Mouse (Mus musculus) lung, embryonic 16.5 days (tissue): ENCODE results near the gene Thap4. TPM values are rescaled to one million over a fixed set of nuclear protein-coding genes. Genes with fewer than 3 reads are reported as not detected.

Experiments
- ATAC-seq: fragments of 200-750 bp; cut with Nextera tagmentation; 2 replicates; pipeline ENCODE4 v1.8.0; 2017; ENCODE audit warnings: low read depth, mild to moderate bottlenecking, moderate library complexity
- H3K27ac ChIP-seq: fragments of 300-500 bp; sonication (generic); 2 replicates; pipeline ENCODE4 v1.5.1; 2014; ENCODE audit warnings: mild to moderate bottlenecking, control low read depth, low read length
- H3K27me3 ChIP-seq: fragments of 300-500 bp; sonication (generic); 2 replicates; pipeline ENCODE4 v1.6.1; 2014; ENCODE audit warnings: low read depth, low read length, mixed read lengths; ENCODE audit not compliant: control insufficient read depth, insufficient read depth
- H3K36me3 ChIP-seq: fragments of 300-500 bp; sonication (generic); 2 replicates; pipeline ENCODE4 v1.6.1; 2014; ENCODE audit warnings: low read length; ENCODE audit not compliant: control insufficient read depth, insufficient read depth
- H3K4me1 ChIP-seq: fragments of 300-500 bp; sonication (generic); replicated peaks from 2 replicates; pipeline ENCODE4 v1.6.1; 2014; ENCODE audit warnings: low read length, mixed read lengths; ENCODE audit not compliant: control insufficient read depth, insufficient read depth
- H3K4me2 ChIP-seq: fragments of 300-500 bp; sonication (generic); 2 replicates; pipeline ENCODE4 v1.6.1; 2014; ENCODE audit warnings: low read depth, low read length, control low read depth
- H3K4me3 ChIP-seq: fragments of 300-500 bp; sonication (generic); 2 replicates; pipeline ENCODE4 v1.5.1; 2014; ENCODE audit warnings: mild to moderate bottlenecking, low read length, control low read depth
- H3K9ac ChIP-seq: fragments of 300-500 bp; sonication (generic); 2 replicates; pipeline ENCODE4 v1.6.1; 2014; ENCODE audit warnings: low read length, control low read depth
- H3K9me3 ChIP-seq: fragments of 300-500 bp; sonication (generic); 2 replicates; pipeline ENCODE4 v1.6.1; 2016; ENCODE audit warnings: low read length; ENCODE audit not compliant: control insufficient read depth
- WGBS: fragments of 180-500 bp; shearing (Covaris S2); extraction: QIAGEN DNeasy Blood & Tissue Kit; methylation state at CpG from one replicate; pipeline ENCODE4 v1.1.7; 2014; 5-methylcytosine and 5-hydroxymethylcytosine counted together
- polyA plus RNA-seq: library from polyadenylated mRNA; unstranded; fragments of >200 nt; fragmentation: Nextera tagmentation; extraction: Ambion mirVana; gene quantifications from 2 replicates; pipeline ENCODE4 v1.2.1, GENCODE M21; 2015

Thap4 gene
- polyA plus RNA-seq, 1 experiment from 2014 or later: 47.2 TPM

DNA sequence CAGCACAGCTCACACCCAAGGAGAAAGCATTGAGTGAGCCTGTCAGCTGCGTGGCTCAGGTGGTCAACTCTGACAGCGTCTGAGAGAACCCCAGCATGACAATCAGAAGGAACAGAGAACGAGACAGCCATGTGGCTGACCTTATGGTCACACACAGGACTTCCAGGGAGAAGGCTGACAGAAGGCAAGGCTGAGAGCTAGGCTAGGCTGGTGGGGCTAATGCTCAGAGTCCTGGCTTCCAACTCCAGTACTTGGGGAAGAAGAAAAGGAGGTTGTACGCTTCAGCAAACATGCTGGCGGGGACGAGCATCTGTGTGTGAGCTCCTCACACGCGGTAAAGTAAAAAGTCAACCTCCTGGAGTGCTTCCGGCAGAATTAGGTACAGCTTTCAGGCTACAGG, 50.3 kb downstream of the Thap4 start:
- Histone ChIP-seq H3K4me1 (no peaks in the 10 kb centered on the region), H3K27ac (no peak overlapping the region), H3K36me3 (peaks cover 5% of the 10 kb centered on the region; the same call in 1 of the 2 replicates), H3K9ac (no peak overlapping the region), H3K9me3 (no peaks in the 10 kb centered on the region), H3K4me2 (no peak overlapping the region), H3K27me3 (no peaks in the 10 kb centered on the region), H3K4me3 (no peak overlapping the region)
- no peak for ATAC-seq
- 62% methylated on average over 9 of the region's 9 CpGs for WGBS

DNA sequence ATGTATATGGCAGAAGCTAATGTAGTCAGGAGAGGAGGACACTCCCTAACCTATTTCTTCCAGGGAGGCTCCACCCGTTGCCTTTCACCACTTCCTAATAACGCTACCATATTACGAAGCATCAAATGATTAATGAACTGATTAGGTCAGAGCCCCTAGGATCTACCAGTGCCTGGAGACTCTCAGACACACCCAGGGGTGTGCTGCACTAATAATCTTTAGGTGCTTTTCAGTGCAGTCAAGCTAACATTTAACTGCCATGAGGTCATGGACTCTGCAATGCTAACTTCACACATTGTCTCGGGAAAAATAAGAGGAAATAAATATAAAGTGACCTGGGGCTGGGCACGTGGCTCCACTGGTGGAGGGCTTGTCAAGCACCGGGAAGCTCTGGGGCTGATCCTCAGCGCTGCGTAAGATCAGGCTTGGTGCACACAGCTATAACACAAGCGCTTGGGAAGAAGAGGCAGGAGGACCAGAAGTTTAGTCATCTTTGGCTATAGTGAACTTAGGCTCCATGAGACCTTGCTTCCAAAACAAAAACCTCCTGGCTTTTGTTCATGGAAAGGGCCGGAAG, 51.1 kb downstream of the Thap4 start:
- no peak overlapping the region for H3K27ac ChIP-seq
- no peak overlapping the region for H3K4me3 ChIP-seq
- no peak overlapping the region for H3K9ac ChIP-seq
- no peaks in the 10 kb centered on the region for H3K27me3 ChIP-seq
- H3K36me3 ChIP-seq: peaks cover 5% of the 10 kb centered on the region; the same call in 1 of the 2 replicates
- no peak overlapping the region for H3K4me2 ChIP-seq
- no peaks in the 10 kb centered on the region for H3K9me3 ChIP-seq
- 82% methylated on average over 10 of the region's 10 CpGs for WGBS
- H3K4me1 ChIP-seq: no peaks in the 10 kb centered on the region
- no peak for ATAC-seq

DNA sequence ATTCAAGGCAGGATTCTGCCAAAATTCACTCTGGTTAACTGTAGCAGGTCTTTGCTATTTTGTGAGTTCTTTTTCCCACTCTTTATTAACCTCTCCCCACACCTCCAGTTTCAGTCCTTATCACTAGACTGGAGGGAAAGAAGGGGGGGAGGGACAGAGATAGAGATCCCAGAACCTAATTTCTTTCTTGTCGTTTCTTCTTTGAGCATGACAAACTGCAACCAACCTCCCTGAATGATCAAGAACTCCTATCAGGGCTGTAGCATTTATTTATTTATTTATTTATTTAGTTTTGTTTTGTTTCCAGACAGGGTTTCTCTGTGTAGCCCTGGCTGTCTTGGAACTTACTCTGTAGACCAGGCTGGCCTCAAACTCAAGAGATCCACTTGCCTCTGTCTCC, 52.6 kb downstream of the Thap4 start:
- H3K9me3 ChIP-seq: no peaks in the 10 kb centered on the region
- no peak overlapping the region for H3K27ac ChIP-seq
- ATAC-seq: no peak
- peaks cover 3% of the 10 kb centered on the region; the same call in 1 of the 2 replicates for H3K4me1 ChIP-seq
- no peak overlapping the region for H3K9ac ChIP-seq
- WGBS: 72% methylated on average over 1 of the region's 1 CpGs
- no peak overlapping the region for H3K4me3 ChIP-seq
- no peak overlapping the region for H3K4me2 ChIP-seq
- peaks cover 5% of the 10 kb centered on the region; the same call in 1 of the 2 replicates for H3K36me3 ChIP-seq
- no peaks in the 10 kb centered on the region for H3K27me3 ChIP-seq

DNA sequence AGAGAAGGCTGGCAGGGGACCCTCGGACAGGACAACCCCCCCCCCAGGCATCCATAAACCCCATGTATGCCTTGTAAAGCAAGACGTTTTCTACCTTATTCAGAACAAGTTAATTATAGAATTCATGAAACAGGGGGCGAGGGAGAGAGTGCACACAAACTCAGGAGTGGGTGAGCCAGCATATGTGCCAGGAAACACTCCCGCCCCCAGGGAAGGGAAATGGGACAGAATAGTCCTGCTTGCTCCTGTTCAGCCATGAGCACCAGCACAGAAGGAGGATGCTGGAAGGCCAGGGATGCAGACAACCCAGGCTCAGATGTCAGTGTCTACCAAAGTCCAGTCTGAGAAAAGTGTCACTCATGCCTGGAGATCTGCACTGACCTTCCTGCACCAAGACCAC, 55.5 kb downstream of the Thap4 start:
- no peak for ATAC-seq
- Histone ChIP-seq H3K36me3 (peaks cover 11% of the 10 kb centered on the region), H3K9me3 (no peaks in the 10 kb centered on the region), H3K27me3 (no peaks in the 10 kb centered on the region), H3K4me2 (no peak overlapping the region), H3K9ac (no peak overlapping the region), H3K4me3 (no peak overlapping the region), H3K4me1 (peaks cover 12% of the 10 kb centered on the region), H3K27ac (no peak overlapping the region)
- WGBS: 83% methylated on average over 4 of the region's 4 CpGs

DNA sequence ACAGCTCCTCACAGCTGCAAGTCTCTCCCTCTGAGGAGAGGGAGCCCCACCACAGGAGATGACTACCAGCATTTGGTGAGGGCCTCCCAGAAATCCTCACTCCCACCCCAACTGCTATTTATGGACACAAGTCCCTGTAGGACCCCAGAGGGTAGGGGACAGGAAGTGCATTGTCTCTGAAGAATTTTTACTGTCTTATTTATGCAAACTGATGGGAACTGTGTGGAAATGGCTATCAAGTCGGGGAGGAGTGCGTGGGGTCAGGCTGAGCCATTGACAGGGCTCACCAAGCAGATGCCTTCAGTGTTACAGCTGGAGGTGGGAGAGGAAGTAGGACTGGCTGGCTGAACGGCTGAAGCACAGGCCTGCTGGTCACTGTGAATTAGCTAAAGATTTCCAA, 57.3 kb downstream of the Thap4 start:
- H3K9me3 ChIP-seq: no peaks in the 10 kb centered on the region
- H3K4me3 ChIP-seq: no peak overlapping the region
- H3K36me3 ChIP-seq: peaks cover 8% of the 10 kb centered on the region
- H3K9ac ChIP-seq: no peak overlapping the region
- H3K27me3 ChIP-seq: no peaks in the 10 kb centered on the region
- H3K27ac ChIP-seq: peak overlapping the region; percentile 64
- peak; percentile 53; the same call in 1 of the 2 replicates for ATAC-seq
- H3K4me1 ChIP-seq: peaks cover 12% of the 10 kb centered on the region
- 31% methylated on average over 3 of the region's 3 CpGs for WGBS
- H3K4me2 ChIP-seq: no peak overlapping the region

DNA sequence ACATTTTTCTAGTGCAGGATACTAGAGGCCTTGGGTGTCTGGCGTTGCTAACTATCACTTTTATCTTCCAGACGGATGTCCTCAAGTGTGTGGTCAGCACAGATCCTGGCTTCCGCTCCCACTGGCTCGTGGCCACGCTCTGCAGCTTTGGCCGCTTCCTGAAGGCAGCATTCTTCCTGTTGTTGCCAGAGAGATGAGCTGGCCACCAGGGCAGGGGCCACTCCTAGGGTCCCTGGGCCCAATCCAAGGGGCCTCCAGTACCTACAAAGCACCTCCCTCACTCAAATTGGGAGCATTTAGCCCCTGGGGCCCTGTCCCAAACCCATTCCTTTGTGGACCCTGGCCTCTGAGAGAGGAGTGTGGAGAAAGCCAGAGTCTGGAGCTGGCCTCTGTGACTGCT, 59.7 kb downstream of the Thap4 start:
- 43% methylated on average over 6 of the region's 6 CpGs for WGBS
- H3K4me3 ChIP-seq: no peak overlapping the region
- peaks cover 12% of the 10 kb centered on the region for H3K4me1 ChIP-seq
- H3K27me3 ChIP-seq: no peaks in the 10 kb centered on the region
- peak overlapping the region; percentile 87 for H3K27ac ChIP-seq
- peak; percentile 68 for ATAC-seq
- H3K4me2 ChIP-seq: no peak overlapping the region
- H3K36me3 ChIP-seq: peaks cover 12% of the 10 kb centered on the region
- no peaks in the 10 kb centered on the region for H3K9me3 ChIP-seq
- H3K9ac ChIP-seq: no peak overlapping the region

DNA sequence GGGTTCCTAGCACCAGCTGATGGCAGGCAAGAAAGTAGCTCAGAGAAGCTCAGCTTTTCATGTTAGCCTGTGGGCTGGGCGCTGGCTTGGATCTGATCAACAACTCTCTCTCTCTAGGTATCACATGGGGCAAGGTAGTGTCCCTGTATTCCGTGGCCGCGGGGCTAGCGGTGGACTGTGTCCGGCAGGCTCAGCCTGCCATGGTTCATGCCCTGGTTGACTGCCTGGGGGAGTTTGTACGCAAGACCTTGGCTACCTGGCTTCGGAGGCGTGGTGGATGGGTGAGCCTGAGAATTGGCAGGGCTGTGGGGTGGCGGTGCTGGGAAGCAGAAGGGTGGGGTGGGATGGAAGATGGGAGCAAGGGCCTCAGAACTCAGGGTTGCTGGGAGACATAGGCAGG, 60.7 kb downstream of the Thap4 start:
- Histone ChIP-seq H3K27me3 (no peaks in the 10 kb centered on the region), H3K4me3 (no peak overlapping the region), H3K27ac (no peak overlapping the region), H3K9ac (no peak overlapping the region), H3K4me1 (peaks cover 12% of the 10 kb centered on the region), H3K36me3 (peaks cover 12% of the 10 kb centered on the region), H3K4me2 (no peak overlapping the region), H3K9me3 (no peaks in the 10 kb centered on the region)
- WGBS: 91% methylated on average over 10 of the region's 10 CpGs
- no peak for ATAC-seq

DNA sequence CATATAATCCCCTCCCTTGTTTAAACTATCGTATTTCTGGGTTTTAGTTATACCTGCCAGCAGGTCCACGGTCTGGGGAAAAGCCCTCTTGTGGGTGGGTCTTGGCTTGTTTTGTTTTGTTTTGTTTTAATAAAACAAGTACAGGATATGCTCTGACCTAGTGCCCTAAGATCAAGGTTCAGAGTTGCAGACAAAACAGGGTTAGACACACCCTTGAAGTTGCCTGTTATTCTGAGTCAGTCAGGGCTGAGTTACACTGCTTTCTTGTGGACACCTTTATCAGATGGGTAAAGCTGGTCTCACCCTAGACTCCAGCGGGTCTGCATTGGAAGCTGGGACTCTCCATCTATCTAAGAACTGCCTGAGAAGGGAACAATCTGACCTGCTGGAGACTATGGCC, 61.2 kb downstream of the Thap4 start:
- no peak overlapping the region for H3K9ac ChIP-seq
- H3K4me3 ChIP-seq: no peak overlapping the region
- no peak overlapping the region for H3K4me2 ChIP-seq
- H3K4me1 ChIP-seq: peaks cover 12% of the 10 kb centered on the region
- 81% methylated on average over 3 of the region's 3 CpGs for WGBS
- no peak overlapping the region for H3K27ac ChIP-seq
- H3K9me3 ChIP-seq: no peaks in the 10 kb centered on the region
- peaks cover 12% of the 10 kb centered on the region for H3K36me3 ChIP-seq
- ATAC-seq: no peak
- H3K27me3 ChIP-seq: no peaks in the 10 kb centered on the region

DNA sequence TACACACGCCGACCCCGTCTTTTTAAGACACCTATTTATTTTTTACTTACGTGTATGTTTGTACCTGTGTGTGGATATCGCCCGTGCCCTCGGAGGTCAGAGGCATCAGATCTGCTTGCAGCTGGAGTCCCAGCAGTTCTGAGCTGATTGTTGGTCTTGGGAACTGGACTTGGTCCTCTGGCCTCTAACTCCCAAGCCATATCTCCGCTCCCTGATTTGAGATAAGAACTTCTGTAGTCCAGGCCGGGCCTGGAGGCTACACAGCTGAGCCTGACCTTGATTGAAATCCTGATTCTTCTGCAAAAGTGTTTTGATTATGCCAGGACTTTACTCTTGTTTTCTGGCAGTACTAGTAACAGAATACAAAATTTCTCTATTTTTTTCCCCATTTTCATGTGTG, 61.9 kb downstream of the Thap4 start:
- 89% methylated on average over 9 of the region's 9 CpGs for WGBS
- H3K27ac ChIP-seq: no peak overlapping the region
- ATAC-seq: no peak

More for the DNA sequence above, 61.9 kb downstream of the Thap4 start:
- Histone ChIP-seq H3K9ac (no peak overlapping the region), H3K4me3 (no peak overlapping the region), H3K4me1 (peaks cover 13% of the 10 kb centered on the region), H3K36me3 (peaks cover 12% of the 10 kb centered on the region), H3K4me2 (no peak overlapping the region), H3K27me3 (no peaks in the 10 kb centered on the region), H3K9me3 (no peaks in the 10 kb centered on the region)
